Mouse (Mus musculus) testis, adult 2 months (tissue): Measurements from ENCODE around the gene Nav1. TPM values are rescaled to one million over a fixed set of nuclear protein-coding genes. Genes with fewer than 3 reads are reported as not detected.

ENCODE experiments used
- H3K27ac ChIP-seq: fragments of 200-500 bp; 2 replicates; pipeline ENCODE4 v1.5.1; 2012; ENCODE audit warnings: low read depth, low read length; ENCODE audit not compliant: control insufficient read depth, insufficient read depth
- H3K27me3 ChIP-seq: fragments of 200-500 bp; 2 replicates; pipeline ENCODE4 v1.6.1; 2012; ENCODE audit warnings: mild to moderate bottlenecking, low read length, moderate library complexity; ENCODE audit not compliant: control insufficient read depth, insufficient read depth
- H3K36me3 ChIP-seq: fragments of 200-500 bp; 2 replicates; pipeline ENCODE4 v1.6.1; 2012; ENCODE audit warnings: mild to moderate bottlenecking, low read length; ENCODE audit not compliant: control insufficient read depth, insufficient read depth
- H3K4me1 ChIP-seq: fragments of 200-500 bp; 2 replicates; pipeline ENCODE4 v1.6.1; 2012; ENCODE audit warnings: low read length; ENCODE audit not compliant: control insufficient read depth, insufficient read depth
- H3K4me3 ChIP-seq: fragments of 200-500 bp; 2 replicates; pipeline ENCODE4 v1.5.1; 2012; ENCODE audit warnings: low read depth, mild to moderate bottlenecking, low read length, moderate library complexity, mixed read lengths; ENCODE audit not compliant: control insufficient read depth
- CTCF ChIP-seq: fragments of 200-500 bp; IDR thresholded peaks from 2 replicates; pipeline ENCODE4 v1.5.1; 2012; ENCODE audit warnings: low read depth, mild to moderate bottlenecking, inconsistent platforms, low read length, moderate library complexity; ENCODE audit not compliant: control insufficient read depth, insufficient read depth, insufficient replicate concordance
- POLR2A ChIP-seq: fragments of 200-500 bp; IDR thresholded peaks from 2 replicates; pipeline ENCODE4 v1.6.1; 2012; ENCODE audit warnings: low read depth, mild to moderate bottlenecking, inconsistent platforms, low read length, moderate library complexity; ENCODE audit not compliant: control insufficient read depth
- polyA plus RNA-seq: library from polyadenylated mRNA; depleted of rRNA; stranded (reverse); fragments of >200 nt; gene quantifications from 2 replicates; pipeline ENCODE4 v1.2.3, GENCODE M21; 2012

The Nav1 gene
- polyA plus RNA-seq, 1 experiment = 2.0 TPM

- Histone ChIP-seq H3K36me3 (no peaks in the 10 kb centered on the region), H3K4me1 (no peaks in the 10 kb centered on the region), H3K27ac (no peak overlapping the region), H3K27me3 (no peaks in the 10 kb centered on the region), H3K4me3 (no peak overlapping the region)
- TF ChIP-seq POLR2A (no peak), CTCF (no peak)
These were observed 8.9 kb upstream of the Nav1 start for GRCm38 (mm10) chr1:135615715-135616641.

GRCm38 (mm10) chr1:135609621-135610020 is 2.5 kb upstream of the Nav1 start:
- no peaks in the 10 kb centered on the region for H3K4me1 ChIP-seq
- no peak overlapping the region for H3K27ac ChIP-seq
- H3K27me3 ChIP-seq = no peaks in the 10 kb centered on the region
- TF ChIP-seq CTCF (no peak), POLR2A (no peak)
- no peak overlapping the region for H3K4me3 ChIP-seq
- H3K36me3 ChIP-seq = no peaks in the 10 kb centered on the region

GRCm38 (mm10) chr1:135606355-135607015 is 610 bp downstream of the Nav1 start:
- Histone ChIP-seq H3K4me3 (no peak overlapping the region), H3K36me3 (no peaks in the 10 kb centered on the region), H3K27me3 (no peaks in the 10 kb centered on the region), H3K4me1 (no peaks in the 10 kb centered on the region), H3K27ac (no peak overlapping the region)
- no peak for TF ChIP-seq POLR2A
- TF ChIP-seq CTCF = no peak

GRCm38 (mm10) chr1:135605530-135605929 is 1.6 kb downstream of the Nav1 start:
- H3K27ac ChIP-seq = no peak overlapping the region
- no peak overlapping the region for H3K4me3 ChIP-seq
- TF ChIP-seq CTCF = no peak
- no peak for TF ChIP-seq POLR2A

GRCm38 (mm10) chr1:135604361-135605052 is 2.6 kb downstream of the Nav1 start:
- Histone ChIP-seq H3K27ac (no peak overlapping the region), H3K4me1 (no peaks in the 10 kb centered on the region), H3K27me3 (no peaks in the 10 kb centered on the region), H3K36me3 (no peaks in the 10 kb centered on the region), H3K4me3 (no peak overlapping the region)
- TF ChIP-seq CTCF (no peak), POLR2A (no peak)

More at GRCm38 (mm10) chr1:135605530-135605929, 1.6 kb downstream of the Nav1 start:
- Histone ChIP-seq H3K27me3 (no peaks in the 10 kb centered on the region), H3K4me1 (no peaks in the 10 kb centered on the region), H3K36me3 (no peaks in the 10 kb centered on the region)

- Histone ChIP-seq H3K27ac (no peak overlapping the region), H3K36me3 (no peaks in the 10 kb centered on the region), H3K27me3 (no peaks in the 10 kb centered on the region), H3K4me3 (no peak overlapping the region), H3K4me1 (no peaks in the 10 kb centered on the region)
- TF ChIP-seq CTCF (no peak), POLR2A (no peak)
These were observed 3.8 kb downstream of the Nav1 start for GRCm38 (mm10) chr1:135603121-135603870.
